Mouse (Mus musculus): ENCODE measurements around the gene Cacna1f.

DNA sequence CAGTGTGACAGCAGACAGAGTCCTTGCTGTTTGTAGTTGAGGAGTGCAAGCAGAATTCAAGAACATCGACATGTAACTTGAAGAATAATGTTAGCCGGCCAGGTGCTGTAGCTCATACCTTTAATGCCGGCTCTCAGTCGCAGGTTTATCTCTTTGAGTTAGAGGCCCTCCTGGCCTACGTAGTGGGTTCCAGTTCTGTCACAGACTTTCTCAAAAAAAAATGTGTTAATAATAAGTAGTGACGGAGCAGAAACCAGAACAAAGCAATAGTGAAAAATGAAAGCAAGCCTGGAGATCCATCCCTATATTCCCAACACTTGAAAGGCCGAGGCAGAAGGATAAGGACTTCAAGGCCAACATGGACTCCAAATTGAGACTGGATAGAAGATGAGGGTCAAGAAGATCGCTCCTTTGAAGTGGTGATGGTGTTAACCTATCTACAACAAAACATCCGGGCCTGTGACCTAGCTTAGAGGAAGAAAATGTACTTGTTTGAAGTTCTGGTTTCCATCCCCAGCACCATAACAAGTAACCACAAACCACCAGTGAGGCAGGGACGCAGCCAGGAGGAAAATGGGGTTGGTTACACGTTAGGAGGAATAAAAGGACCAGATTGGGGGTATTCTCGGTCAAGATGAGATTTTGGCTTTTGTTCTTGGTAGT is 11.1 kb downstream of the Cacna1f start:
- TF ChIP-seq CTCF (IDR thresholded peaks at IDR 0.05; ENCODE audit: borderline replicate concordance, insufficient read depth, low read length) (no peak), POLR2A (IDR thresholded peaks at IDR 0.05; ENCODE audit: low read depth, low read length) (no peak)

All from embryonic fibroblast, embryonic 13.5 days (primary cell).